Mouse (Mus musculus) G1E (cell line): ENCODE data around the gene Apbb1ip.

Source experiments
- CTCF ChIP-seq: IDR thresholded peaks from 2 replicates; pipeline ENCODE4 v1.5.1; 2012; ENCODE audit warnings: low read depth, low read length, inconsistent platforms, mixed read lengths
- GATA1 ChIP-seq: IDR thresholded peaks from 2 replicates; pipeline ENCODE4 v1.6.1; 2012; ENCODE audit warnings: borderline replicate concordance, low read length, inconsistent platforms, mixed read lengths
- GATA2 ChIP-seq: IDR thresholded peaks from 2 replicates; pipeline ENCODE4 v1.6.1; 2012; ENCODE audit warnings: low read depth, low read length, inconsistent platforms, borderline replicate concordance
- POLR2AphosphoS5 ChIP-seq: IDR thresholded peaks from 2 replicates; pipeline ENCODE4 v1.6.1; 2012; ENCODE audit warnings: low read depth, low read length, inconsistent platforms; ENCODE audit not compliant: insufficient replicate concordance
- TAL1 ChIP-seq: conservative IDR thresholded peaks from 2 replicates; pipeline ENCODE4 v1.6.1; 2012; ENCODE audit warnings: low read depth, low read length, inconsistent platforms, mixed read lengths

GRCm38 (mm10) chr2:22771311-22771710 is 2.6 kb upstream of the Apbb1ip start:
- TF ChIP-seq CTCF (no peak), GATA1 (no peak), TAL1 (no peak), POLR2AphosphoS5 (no peak), GATA2 (no peak)
